Comparison of ENCODE assay signal across 24 mouse cellular contexts in genomic region chr7:139215946-139216345, GRCm38 (mm10). TPM values are rescaled to one million over a fixed set of nuclear protein-coding genes. Genes with fewer than 3 reads are reported as not detected.
A peak's percentile ranks its signal among the peaks of the same experiment; 100 is the strongest.
DNase-seq lines count a peak whose midpoint lies in the region; TF ChIP-seq lines count a peak whose summit lies in the region.
"Had no signal": no experiment of that assay in that cellular context is flagged by ENCODE, and none has a peak within 500 bp of the region (broad histone marks: within the 10 kb centered on the region; RNA-seq: fewer than 3 reads in every experiment).

No protein-coding gene starts in this region.

- H3K4me3 ChIP-seq in lung, adult 2 months (replicated peaks; ENCODE audit: extremely low read depth, low read depth, low read length) = no peak overlapping the region
- H3K4me3 ChIP-seq: embryonic facial prominence, embryonic 10.5 days; embryonic facial prominence, embryonic 13.5 days; erythroblast, embryonic 14.5 days; forebrain, embryonic 12.5 days; forebrain, embryonic 15.5 days; heart, adult 2 months had no signal

- DNase-seq in heart, adult 11 months = peak; percentile 80
- DNase-seq in heart, postnatal 14 days = no peak
- DNase-seq in lung, adult 2 months = peak; percentile 2
- no peak for DNase-seq in lung, postnatal 14 days
- DNase-seq in testis, postnatal 10 days (ENCODE audit: low spot score) = peak; percentile 28
- DNase-seq in thymus, postnatal 4 days = no peak
- DNase-seq: adrenal gland, adult 8-10 months; adrenal gland, postnatal 25 days; cerebellum, adult 2 months; cerebellum, postnatal 10 days; cerebellum, postnatal 36 days; embryo, embryonic 11 days; gastrocnemius, postnatal 25 days; heart, postnatal 4 days had no signal

- 82% methylated on average over 7 of the region's 7 CpGs for WGBS in lung, adult 2 months

- intact Hi-C loops in heart, postnatal 14 days (cut with DNase I) = loop anchor here (5.0 kb wide), 1 partner anchor 171 kb away; the partner anchor contains the start of gene Inpp5a

- no peak for TF ChIP-seq POLR2A in lung, adult 2 months (IDR thresholded peaks at IDR 0.05; ENCODE audit: borderline replicate concordance, extremely low read depth, low read depth, low read length)

- TF ChIP-seq CTCF in lung, adult 2 months (IDR thresholded peaks at IDR 0.05; ENCODE audit: insufficient read depth, low read length) = no peak

- H3K4me1 ChIP-seq in lung, adult 2 months (ENCODE audit: control insufficient read depth, insufficient read depth, low read length) = 0 out of 2 replicates have a peak, but pooled peaks cover 2% of the 10 kb centered on the region

RNA-seq across cellular contexts. Expression of gene Stk32c, which starts 2.8 kb away (rescaled TPM):
- 1 to 10 TPM; 1.8 to 2.7 TPM for total RNA-seq in heart, postnatal 14 days (2021)
- 1.5 and 1.9 TPM in 2 replicates for polyA plus RNA-seq in lung, adult 2 months (2012; rRNA removed)
- total RNA-seq: MEL had no signal
- polyA plus RNA-seq: erythroblast, embryonic 14.5 days; heart, embryonic 11.5 days; heart, embryonic 14.5 days; heart, postnatal 0 days had no signal

RNA-seq across cellular contexts. Expression of gene Lrrc27, which starts 3.2 kb away (rescaled TPM):
- 10 to 100 TPM; 17.6 to 20.8 TPM for total RNA-seq in heart, postnatal 14 days (2021)
- 3.7 and 6.9 TPM in 2 replicates for polyA plus RNA-seq in lung, adult 2 months (2012; rRNA removed)
- polyA plus RNA-seq: erythroblast, embryonic 14.5 days had no signal

RNA-seq across cellular contexts. Expression of gene Pwwp2b, which starts 32.3 kb away (rescaled TPM):
- 1 to 10 TPM; 8.7 to 9.8 TPM for total RNA-seq in heart, postnatal 14 days (2021)
- 31.6 and 32.2 TPM in 2 replicates for polyA plus RNA-seq in lung, adult 2 months (2012; rRNA removed)
- polyA plus RNA-seq: erythroblast, embryonic 14.5 days had no signal

Comparison
In these comparisons a context has a peak if more than half of its experiments do, and no peak if none do; other contexts are left out.
1. DNase-seq: peak in heart, adult 11 months (single experiment), lung, adult 2 months (single experiment) and testis, postnatal 10 days (single experiment); none in heart, postnatal 14 days (0 of 2), lung, postnatal 14 days (single experiment) and thymus, postnatal 4 days (single experiment).